Mouse (Mus musculus): ENCODE measurements at regions not wholly inside any gene's neighbourhood (a gene's known extent, or its start where the extent isn't known, plus 50 kb on each side); places are given as distances from the start of the nearest gene placed in this dataset.

- no peak for DNase-seq (ENCODE audit: low read depth)
Observed at GRCm38 (mm10) chr5:41563441-41563840, 144.5 kb downstream of the Rab28 start.

DNA sequence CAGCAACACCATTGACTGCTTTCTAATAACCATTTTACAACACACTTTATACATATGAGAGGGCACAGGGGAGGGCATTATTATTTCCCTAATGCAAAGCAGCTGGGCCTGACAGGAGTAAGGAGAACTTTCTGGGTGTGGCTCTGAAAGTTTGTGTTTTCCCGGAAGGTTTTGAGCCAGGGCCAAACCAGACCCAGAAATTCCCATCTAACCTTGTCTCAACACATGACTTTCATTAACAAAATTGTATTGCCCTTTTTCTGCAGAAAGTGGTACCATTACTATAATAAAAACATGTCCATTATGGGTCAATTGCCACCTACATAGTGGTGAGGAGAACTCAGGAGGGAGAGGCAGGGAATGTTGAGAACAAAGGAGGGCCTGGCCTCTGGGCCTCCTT is 145.7 kb downstream of the Rab28 start:
- DNase-seq (ENCODE audit: low read depth), result peak; percentile 54

DNA sequence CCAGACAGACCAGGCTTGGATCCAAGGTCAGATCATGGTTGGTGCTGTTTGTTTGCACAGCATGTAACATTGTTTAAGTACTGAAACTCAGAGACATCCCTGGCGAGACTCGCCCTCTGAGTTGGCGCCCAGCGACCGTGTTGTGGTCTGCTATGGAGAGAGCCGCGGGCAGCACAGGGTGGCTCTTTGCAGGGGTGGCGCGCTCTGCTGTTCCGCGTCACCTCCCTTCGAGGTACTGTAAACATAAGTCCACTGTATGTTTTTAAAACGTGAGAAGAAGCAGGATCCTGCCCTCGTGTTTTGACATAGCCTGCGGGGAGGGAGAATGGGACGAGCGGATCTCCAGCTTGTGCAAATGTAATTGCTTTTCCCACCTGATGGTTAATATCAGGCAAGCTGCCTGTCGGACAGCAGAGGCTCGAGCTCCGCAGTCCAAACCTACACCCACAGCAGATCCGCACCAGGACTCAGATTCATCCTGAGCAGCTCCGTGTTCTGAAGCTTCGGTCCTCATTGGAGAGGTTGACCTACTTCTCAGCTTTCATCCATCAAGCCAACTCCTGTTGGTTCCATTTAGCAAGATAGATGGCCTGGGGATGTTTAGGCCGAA is 151.2 kb downstream of the Rab28 start:
- no peak for DNase-seq (ENCODE audit: low read depth)

GRCm38 (mm10) chr5:41554312-41554711 is 153.6 kb downstream of the Rab28 start:
- DNase-seq (ENCODE audit: low read depth), result no peak

DNA sequence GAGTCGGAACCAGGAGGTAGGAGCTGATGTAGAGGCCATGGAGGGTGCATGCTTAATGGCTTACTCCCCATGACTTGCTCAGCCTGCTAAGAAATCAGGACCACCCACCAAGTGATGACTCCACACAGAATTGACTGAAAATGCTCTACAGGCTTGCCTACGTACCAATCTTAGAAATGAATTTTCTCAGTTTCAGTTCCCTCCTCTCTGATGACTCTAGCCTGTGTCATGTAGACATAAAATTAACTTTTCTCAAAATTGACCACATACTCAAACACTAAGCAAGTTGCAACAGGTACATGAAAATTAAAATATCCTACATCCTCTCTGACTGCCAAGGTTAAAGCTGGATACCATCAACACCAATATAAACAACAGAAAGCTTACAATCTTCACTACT is 157.9 kb downstream of the Rab28 start:
- no peak for DNase-seq (ENCODE audit: low read depth)

- no peak for DNase-seq (ENCODE audit: low read depth)
Observed at GRCm38 (mm10) chr5:41546909-41547308, 161.0 kb downstream of the Rab28 start.

GRCm38 (mm10) chr5:41540789-41541188 is 167.2 kb downstream of the Rab28 start:
- DNase-seq (ENCODE audit: low read depth), result no peak

- DNase-seq (ENCODE audit: low read depth), result no peak
Observed at GRCm38 (mm10) chr5:41534598-41534997, 173.4 kb downstream of the Rab28 start.

Measured in fibroblast of lung, adult 2 months (primary cell).